Comparison of ENCODE assay signal across 22 mouse cellular contexts in the genomic region with DNA sequence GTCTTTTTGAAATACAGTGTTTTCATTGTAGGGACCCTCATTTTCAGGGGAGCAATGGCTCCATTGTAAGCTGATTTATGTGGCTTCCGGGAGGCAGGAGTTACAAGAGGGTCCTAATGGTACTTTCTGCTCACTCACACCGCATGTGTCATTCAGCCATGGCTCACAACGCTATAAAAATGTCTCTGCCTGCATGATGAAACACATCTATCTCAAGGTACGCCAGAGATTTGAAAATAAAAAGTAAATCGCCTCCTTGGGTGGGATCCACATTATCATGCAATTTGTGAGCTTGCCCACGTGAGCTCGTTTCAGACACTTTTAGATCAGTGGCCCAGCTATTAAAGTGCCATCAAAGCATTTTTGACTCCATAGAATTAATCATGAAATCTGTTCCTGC.
DNase-seq lines count a peak whose midpoint lies in the region; ATAC-seq lines count a peak whose summit lies in the region.
"Had no signal": no experiment of that assay in that cellular context is flagged by ENCODE, and none has a peak within 500 bp of the region (broad histone marks: within the 10 kb centered on the region; RNA-seq: fewer than 3 reads in every experiment).

No protein-coding gene starts in this region.

- no peaks in the 10 kb centered on the region for H3K9me3 ChIP-seq in neural tube, embryonic 12.5 days
- no peaks in the 10 kb centered on the region for H3K9me3 ChIP-seq in neural tube, embryonic 13.5 days
- no peaks in the 10 kb centered on the region for H3K9me3 ChIP-seq in neural tube, embryonic 15.5 days (replicated peaks)
- H3K9me3 ChIP-seq: embryonic facial prominence, embryonic 13.5 days; embryonic facial prominence, embryonic 15.5 days; forebrain, embryonic 10.5 days; forebrain, embryonic 12.5 days had no signal

- no peaks in the 10 kb centered on the region for H3K27me3 ChIP-seq in neural tube, embryonic 12.5 days (replicated peaks)
- no peaks in the 10 kb centered on the region for H3K27me3 ChIP-seq in neural tube, embryonic 13.5 days
- no peaks in the 10 kb centered on the region for H3K27me3 ChIP-seq in neural tube, embryonic 15.5 days (replicated peaks)
- H3K27me3 ChIP-seq: embryonic facial prominence, embryonic 13.5 days; embryonic facial prominence, embryonic 15.5 days; forebrain, embryonic 12.5 days had no signal

- 20% methylated on average over 7 of the region's 7 CpGs for WGBS in neural tube, embryonic 12.5 days
- WGBS in neural tube, embryonic 13.5 days, result 21% methylated on average over 7 of the region's 7 CpGs
- WGBS in neural tube, embryonic 15.5 days, result 16% methylated on average over 7 of the region's 7 CpGs

- H3K4me2 ChIP-seq in neural tube, embryonic 12.5 days (replicated peaks), result no peak overlapping the region
- H3K4me2 ChIP-seq in neural tube, embryonic 13.5 days, result no peak overlapping the region
- no peak overlapping the region for H3K4me2 ChIP-seq in neural tube, embryonic 15.5 days
- H3K4me2 ChIP-seq: embryonic facial prominence, embryonic 13.5 days; embryonic facial prominence, embryonic 15.5 days; forebrain, embryonic 12.5 days had no signal

- ATAC-seq in neural tube, embryonic 12.5 days (ENCODE audit: low FRiP score, low read depth), result peak; percentile 56; the same call in 1 of the 2 replicates
- peak; percentile 59; the same call in 1 of the 2 replicates for ATAC-seq in neural tube, embryonic 13.5 days (ENCODE audit: low read depth)
- peak; percentile 57; the same call in 1 of the 2 replicates for ATAC-seq in neural tube, embryonic 15.5 days (ENCODE audit: low FRiP score)
- ATAC-seq: forebrain, embryonic 16.5 days had no signal

- no peak for DNase-seq in neural tube, embryonic 10.5 days (ENCODE audit: extremely low spot score, low spot score)
- DNase-seq in forelimb bud, embryonic 11.5 days (ENCODE audit: low read depth, low spot score), result peak; percentile 16
- no peak for DNase-seq in right cerebral cortex, postnatal 36 days (ENCODE audit: low spot score in 2 of 2)
- no peak for DNase-seq in embryo, embryonic 11 days
- DNase-seq in layer of hippocampus, postnatal 14 days (ENCODE audit: low spot score in 2 of 2), result no peak
- DNase-seq: adrenal gland, adult 2 months; adrenal gland, postnatal 10 days; adrenal gland, postnatal 25 days; cerebellum, adult 11-12 months; cerebellum, adult 2 months; cerebellum, adult 9-10 months; cerebellum, postnatal 10 days; cerebellum, postnatal 25 days had no signal

- no peak overlapping the region for H3K27ac ChIP-seq in neural tube, embryonic 12.5 days
- peak overlapping the region; percentile 28; the same call in 1 of the 2 replicates for H3K27ac ChIP-seq in neural tube, embryonic 13.5 days (replicated peaks)
- H3K27ac ChIP-seq in neural tube, embryonic 15.5 days (replicated peaks), result no peak overlapping the region
- H3K27ac ChIP-seq: embryonic facial prominence, embryonic 13.5 days; embryonic facial prominence, embryonic 15.5 days; forebrain, embryonic 10.5 days; forebrain, embryonic 12.5 days had no signal

- no peak overlapping the region for H3K9ac ChIP-seq in neural tube, embryonic 12.5 days
- H3K9ac ChIP-seq in neural tube, embryonic 13.5 days, result no peak overlapping the region
- no peak overlapping the region for H3K9ac ChIP-seq in neural tube, embryonic 15.5 days (replicated peaks)
- H3K9ac ChIP-seq: embryonic facial prominence, embryonic 13.5 days; embryonic facial prominence, embryonic 15.5 days; forebrain, embryonic 12.5 days had no signal

- no peak overlapping the region for H3K4me3 ChIP-seq in neural tube, embryonic 12.5 days
- H3K4me3 ChIP-seq in neural tube, embryonic 13.5 days, result no peak overlapping the region
- no peak overlapping the region for H3K4me3 ChIP-seq in neural tube, embryonic 15.5 days (replicated peaks)
- H3K4me3 ChIP-seq: embryonic facial prominence, embryonic 13.5 days; embryonic facial prominence, embryonic 15.5 days; erythroblast, embryonic 14.5 days; forebrain, embryonic 10.5 days; forebrain, embryonic 12.5 days had no signal

- H3K4me1 ChIP-seq in neural tube, embryonic 12.5 days, result no peaks in the 10 kb centered on the region
- H3K4me1 ChIP-seq in neural tube, embryonic 13.5 days (replicated peaks), result peaks cover 16% of the 10 kb centered on the region
- H3K4me1 ChIP-seq in neural tube, embryonic 15.5 days, result peaks cover 12% of the 10 kb centered on the region
- H3K4me1 ChIP-seq: embryonic facial prominence, embryonic 13.5 days; embryonic facial prominence, embryonic 15.5 days; forebrain, embryonic 10.5 days; forebrain, embryonic 12.5 days had no signal

- H3K36me3 ChIP-seq in neural tube, embryonic 12.5 days, result no peaks in the 10 kb centered on the region
- H3K36me3 ChIP-seq in neural tube, embryonic 13.5 days, result no peaks in the 10 kb centered on the region
- H3K36me3 ChIP-seq in neural tube, embryonic 15.5 days, result no peaks in the 10 kb centered on the region
- H3K36me3 ChIP-seq: embryonic facial prominence, embryonic 13.5 days; embryonic facial prominence, embryonic 15.5 days; forebrain, embryonic 10.5 days; forebrain, embryonic 12.5 days had no signal
